Mouse (Mus musculus) cerebellum, postnatal 25 days (tissue): ENCODE data around the gene Phactr3.

Experiments used
- DNase-seq, 2 experiments: peaks; one replicate each; pipeline ENCODE4 v3.0.0; 2021; ENCODE audit warnings: mixed read lengths in 2 of 2

Gene Phactr3

DNA sequence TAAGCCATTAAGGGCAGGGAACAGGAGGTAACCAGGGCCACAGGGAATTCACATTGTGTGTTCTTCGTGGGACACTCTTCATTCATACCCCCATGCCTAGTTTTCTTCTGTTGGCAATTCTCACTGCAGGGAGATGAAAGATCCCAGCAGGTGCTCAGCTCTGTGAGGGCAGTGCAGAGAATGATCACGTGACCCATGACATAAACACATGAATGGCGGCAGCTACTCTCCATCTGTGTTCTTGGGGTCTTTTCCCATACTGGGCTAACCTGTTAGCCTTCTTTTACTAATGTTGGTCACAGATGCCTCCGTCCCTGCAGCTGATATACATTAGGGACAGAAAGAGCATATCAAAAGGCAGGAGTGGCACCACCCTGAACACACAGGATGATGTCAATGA is 16.9 kb downstream of the Phactr3 start:
- DNase-seq: peak in 1 of 2 experiments; percentile 16

DNA sequence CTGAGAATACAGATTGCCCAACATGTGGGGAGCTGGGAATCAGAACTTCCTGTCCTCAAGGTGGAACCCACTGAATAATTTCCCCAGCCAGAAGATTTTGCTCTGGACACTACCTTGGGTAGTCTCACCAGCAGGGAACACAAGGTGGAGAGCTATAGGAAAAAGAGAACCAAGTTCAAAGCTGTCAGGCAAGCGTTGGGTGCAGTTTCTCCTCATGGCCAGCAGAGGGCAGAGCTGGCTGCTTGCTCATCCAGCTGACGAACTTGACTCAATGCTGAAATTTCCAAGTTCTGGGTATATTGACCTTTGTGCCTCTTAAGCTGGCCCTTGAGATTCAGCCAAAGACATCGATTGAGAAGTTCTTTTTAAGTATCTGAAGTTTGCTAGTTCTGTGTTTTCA is 18.7 kb downstream of the Phactr3 start:
- peak; percentile 82 to 83 for DNase-seq

DNA sequence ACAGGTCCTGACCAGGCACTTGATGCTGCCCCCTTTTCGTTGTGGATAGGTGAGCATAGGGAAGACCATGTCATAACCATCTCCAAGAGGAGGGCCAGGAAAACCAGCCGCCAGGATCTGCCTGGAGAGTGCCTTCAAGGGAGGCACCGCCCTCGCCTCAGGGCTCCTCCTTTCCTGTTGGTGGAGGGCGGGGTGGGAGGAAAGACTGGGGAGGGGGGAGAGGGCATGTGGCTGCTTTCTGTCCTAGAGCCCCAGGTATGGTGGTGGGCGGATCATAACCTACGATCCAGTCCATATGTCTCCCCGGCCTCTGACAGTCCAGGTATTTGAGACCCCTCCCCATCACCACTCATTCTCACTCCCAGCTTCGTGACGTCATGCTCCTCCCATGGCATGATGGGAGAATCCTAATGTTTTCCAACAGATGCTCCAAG is 22.7 kb downstream of the Phactr3 start:
- DNase-seq: peak; percentile 65 to 73

DNA sequence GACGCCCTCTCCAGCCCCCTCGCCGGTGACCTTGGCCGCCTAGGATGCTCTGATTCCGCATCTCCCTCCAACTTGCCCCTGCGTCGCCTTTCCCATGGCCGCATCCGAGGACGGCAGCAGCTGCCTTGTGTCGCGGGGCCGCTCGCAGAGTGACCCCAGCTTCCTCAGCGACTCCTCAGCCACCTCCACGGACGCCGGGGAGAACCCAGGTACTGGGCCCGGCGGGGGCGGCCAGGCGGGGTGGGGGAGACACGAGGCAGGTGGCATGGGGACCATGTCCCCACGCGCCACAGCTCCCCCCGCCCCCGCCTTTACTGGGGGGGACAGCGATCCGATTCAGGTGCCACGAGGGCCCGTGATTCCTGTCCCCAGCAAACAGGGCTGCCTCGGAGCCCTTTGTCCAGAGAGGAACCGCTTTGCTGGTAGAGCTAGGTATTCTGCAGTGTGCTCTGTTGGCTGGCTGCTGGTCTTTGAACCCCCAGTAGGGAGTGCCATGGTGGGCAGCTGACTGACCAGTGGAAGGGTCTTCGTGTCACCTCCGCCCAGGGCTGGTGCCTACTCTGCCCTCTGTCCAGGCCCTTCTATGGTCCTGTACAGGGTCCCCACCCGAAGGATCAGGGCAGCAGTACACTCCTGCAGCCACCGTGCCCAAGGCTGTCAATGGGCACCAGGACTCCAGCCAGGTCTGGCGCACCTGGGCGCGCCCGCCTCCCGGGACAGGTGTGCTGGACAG is 23.7 kb downstream of the Phactr3 start:
- DNase-seq: peak; percentile 64 to 66

DNA sequence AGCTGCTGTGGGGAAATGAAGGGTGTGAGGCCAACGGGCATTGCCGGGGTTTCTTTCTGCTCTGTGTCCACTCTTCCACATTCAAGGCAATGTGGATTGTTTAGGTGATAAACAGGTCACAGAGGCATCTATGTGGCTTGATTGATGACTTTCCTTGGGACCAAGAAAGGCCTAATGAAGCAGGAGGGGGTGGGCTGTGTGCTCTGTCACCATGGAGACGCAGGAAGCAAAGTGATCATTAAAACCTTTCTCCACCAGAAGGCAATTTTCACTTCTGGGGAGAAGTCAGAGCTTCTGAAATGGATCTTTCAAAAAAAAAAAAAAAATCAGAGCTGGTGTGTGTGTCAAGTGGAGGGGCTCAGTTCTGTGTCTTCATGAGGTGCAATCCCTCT is 24.2 kb downstream of the Phactr3 start:
- DNase-seq: no peak

DNA sequence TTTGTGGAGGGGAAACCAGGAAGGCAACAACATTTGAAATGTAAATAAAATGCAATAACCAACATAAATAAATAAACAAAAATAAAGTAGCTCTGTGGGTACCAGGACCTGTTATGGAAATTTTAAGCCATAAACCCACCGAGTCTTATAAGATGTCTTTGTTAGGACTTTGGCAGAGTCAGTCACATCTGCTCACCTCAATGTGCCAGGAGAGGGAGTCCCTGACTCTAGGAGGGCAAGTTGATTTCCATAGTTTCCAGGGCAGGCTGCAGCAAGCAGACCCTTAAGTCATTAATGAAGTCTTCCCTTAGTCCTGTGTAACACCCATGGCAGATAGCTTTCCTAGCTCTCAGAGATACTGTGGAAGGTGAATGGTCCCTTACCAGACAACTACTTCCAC is 25.1 kb downstream of the Phactr3 start:
- DNase-seq: no peak

DNA sequence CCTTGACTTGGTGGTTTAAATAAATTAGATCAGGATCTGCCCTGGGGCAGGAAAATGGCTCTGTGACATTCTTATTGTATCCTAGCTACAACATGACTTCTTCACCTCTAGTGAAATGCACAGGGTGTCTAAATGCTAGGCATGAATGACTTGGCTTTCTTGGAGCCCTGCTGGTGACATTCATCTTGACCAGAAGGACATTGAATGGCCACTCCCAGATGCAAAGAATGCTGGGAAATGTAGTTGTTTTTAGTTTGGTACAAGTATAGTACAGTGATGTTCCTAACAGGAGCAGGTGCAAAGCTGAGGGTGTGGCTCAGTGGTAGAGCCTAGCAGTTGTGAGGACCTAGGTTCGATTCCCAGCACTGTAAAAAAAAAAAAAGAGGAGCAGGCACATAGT is 30.5 kb downstream of the Phactr3 start:
- DNase-seq: no peak

DNA sequence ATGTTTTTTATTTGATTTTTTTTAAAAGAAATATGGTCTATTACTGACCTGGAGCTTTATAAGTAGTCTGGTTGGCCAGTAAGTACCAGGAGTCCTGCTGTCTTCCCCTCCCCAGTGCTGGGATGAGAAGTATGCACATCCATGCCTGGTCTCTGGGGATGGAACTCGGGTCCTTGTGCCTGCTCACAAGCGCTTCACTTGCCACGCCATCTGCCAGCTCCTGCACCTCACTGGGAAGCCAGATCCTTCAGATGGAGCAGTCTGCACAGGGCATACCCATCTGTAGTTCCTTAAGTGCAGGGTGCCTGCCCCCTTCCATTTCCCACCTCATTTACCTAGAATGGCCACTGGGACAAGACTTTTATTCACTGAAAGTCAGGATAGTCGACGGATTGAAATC is 31.9 kb downstream of the Phactr3 start:
- DNase-seq: peak in 1 of 2 experiments; percentile 62

DNA sequence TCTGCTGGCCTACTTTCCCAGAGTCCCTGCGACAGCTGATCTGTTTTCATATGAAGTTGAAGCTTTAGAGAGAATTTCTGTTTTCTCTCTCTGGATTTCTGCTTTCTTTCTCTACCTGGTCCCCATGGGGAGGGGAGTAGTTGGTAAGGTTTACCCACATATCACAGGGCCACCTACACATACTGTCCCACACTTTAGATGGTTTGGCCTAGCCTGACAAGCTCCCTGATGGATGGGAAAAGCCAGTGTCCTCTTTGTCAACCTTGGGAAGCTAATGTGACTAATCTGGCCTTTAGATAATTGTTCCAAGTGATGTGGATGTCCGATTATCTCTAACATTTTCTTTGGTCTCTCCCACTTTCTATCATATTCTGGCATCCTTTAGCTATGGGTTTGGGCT is 34.8 kb downstream of the Phactr3 start:
- DNase-seq: no peak

DNA sequence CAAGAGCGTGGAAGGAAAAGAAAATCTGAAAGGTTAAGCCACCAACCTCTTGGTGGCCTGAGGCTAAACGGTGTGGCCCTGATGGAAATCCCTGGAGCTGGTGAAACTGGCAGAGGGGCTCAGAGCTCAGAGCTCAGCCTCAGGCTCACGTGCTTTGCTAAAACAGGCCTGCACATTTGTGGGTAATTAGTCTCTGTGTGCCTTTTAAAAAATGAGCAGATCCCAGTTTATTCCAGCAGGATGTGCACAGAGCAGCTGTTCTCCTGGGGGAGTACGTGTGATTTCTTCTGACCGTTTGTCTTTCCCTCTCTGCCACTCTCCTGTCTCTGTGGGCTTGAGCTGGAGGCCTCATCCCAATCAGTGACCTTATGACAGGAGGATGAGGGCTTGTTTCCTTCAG is 35.4 kb downstream of the Phactr3 start:
- no peak for DNase-seq

DNA sequence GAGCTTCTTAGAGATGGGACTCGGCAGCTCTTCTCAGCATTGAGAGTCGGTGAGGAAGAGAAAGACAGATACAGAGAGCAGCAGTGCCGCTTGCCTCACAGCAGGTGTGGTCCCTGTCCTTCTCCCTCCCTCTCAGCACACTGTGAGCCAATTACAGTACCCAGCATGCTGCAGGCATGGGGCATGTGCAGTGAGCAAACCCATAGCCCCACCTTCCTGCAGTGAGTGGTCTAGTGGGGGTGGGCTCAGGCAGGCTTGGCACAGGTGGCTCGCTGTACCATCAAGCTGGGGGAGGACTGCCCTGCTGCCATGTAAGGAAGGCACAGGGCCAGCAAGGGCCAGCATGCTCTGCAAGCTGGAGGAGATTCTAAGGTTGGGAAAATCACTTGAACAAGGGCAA is 35.8 kb downstream of the Phactr3 start:
- peak; percentile 71 to 75 for DNase-seq

DNA sequence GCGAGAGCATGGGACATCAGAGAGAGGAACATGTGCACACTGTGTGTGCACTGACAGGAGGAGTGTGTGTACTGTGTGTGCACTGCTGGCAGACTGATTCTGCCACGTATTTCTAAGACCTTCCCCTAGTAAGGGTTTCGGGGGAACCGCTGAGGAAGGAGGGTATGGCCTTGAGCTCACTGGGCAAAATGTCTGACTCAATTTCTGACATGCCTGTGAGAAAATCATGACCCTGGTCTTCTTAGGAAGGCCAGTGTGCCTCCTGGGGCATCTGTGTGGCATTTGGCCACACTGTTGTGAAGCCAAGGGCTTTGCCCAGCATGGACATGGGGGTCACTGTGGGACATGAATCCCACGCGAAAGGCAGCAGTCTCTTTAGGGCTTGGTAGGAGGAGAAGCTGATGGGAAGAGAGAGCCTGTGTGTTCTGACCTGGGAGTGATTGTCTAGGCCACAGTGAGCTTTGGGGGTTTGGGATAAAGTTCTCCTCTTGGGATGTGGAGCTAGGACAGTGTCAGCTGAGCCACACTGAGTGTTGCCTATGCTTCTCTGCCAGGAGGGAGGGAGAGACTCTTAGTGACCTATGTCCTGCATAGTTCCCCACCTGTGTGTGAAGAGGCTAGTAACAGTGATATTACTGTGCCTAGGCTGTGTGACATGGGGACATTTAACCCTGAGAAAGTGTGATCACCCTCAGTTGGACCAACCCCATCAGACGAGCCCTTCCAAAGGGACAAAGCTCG is 36.6 kb downstream of the Phactr3 start:
- DNase-seq: no peak

DNA sequence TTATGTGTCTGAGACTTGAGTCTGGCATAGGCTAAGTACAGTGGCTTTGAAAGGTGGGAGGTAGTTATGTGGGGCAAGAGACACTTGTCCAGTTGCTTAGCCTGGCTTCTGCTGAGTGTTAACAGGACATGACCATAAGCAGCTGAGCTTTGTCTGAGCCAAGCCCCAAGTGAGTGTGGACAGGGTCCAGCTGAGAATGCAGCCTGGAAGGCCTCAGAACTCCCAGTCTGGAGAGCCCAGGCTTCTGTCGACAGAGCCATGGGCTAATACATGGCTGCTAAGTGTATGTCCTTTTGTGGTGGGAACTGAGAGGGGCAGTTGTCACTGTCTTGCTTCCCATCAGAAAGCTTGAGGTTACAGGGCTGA is 37.1 kb downstream of the Phactr3 start:
- peak in 1 of 2 experiments; percentile 65 for DNase-seq

DNA sequence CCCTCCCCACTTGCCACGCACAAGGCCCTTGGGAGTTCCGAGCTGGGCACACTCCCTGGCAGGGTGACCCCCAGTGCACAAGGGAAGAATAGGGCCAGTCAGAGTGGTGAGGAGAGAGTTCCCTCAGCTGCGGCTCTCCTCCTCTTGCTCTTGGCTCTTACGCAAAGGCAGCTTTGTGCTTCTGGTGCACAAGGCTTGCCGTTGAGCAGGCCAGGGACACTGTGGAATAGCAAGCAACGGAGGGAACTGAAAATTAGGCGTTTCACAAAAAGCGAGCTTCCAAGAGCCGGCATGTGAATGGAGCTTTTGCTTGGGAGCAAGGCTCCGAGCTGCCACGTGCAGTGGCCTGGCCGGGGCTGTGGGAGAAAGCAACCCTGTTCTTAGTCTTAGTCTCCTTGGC is 40.2 kb downstream of the Phactr3 start:
- DNase-seq: peak in 1 of 2 experiments; percentile 39

DNA sequence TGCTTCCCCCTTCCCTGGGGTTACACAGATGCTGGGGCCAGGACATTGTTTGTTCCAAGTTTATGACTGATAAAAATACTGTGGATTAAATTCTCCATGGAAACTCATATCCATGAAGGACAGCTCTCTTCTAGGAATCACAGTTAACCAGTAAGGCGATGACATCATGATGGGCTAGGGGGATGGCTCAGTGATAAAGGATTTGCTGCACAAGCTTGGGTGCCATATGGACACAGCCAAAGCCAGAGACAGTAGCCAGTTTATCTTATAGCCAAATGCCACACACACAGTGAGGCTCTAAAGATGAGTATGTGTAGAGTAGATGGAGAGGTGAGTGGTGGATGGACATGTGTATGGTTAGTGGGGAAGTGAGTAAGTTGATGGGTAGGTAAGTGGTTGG is 45.2 kb downstream of the Phactr3 start:
- DNase-seq: peak in 1 of 2 experiments; percentile 45

DNA sequence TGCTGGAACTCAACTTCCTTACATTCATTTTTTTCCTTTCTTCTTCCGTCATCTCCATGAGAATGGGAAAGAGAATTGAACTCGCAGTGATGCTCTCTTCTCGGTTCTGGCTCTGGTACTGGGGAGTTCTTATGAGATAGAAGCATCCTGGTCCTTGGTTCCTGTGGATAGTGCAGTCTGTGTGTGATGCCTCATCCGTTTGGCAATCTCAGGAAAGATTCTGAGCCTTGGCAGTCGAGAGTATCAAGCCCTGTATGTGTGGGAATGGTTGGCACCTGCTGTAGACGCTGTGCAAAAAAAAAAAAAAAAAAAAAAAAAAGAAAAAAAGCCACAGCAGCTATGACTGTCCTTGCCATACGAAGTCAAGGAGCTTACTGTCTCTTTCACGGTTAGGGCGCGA is 47.2 kb downstream of the Phactr3 start:
- peak in 1 of 2 experiments; percentile 67 for DNase-seq

DNA sequence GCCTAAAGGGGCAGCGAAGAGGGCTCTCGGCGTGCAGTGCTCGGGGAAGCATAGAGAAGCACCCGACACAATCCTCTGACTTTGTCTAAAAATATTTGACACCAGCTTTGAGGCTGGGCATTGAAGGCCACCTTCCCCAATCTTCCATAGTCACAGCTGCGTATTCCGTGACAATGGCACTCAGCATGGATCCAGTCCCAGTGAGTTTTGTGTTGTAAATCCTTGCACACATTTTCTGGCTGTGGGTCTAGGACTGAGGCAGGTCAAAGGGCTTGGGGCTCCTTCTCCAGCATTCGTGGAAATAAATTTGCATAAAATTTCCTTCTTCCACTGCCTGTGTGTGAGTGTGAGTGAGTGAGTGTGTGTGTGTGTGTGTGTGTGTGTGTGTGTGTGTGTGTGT is 51.2 kb downstream of the Phactr3 start:
- DNase-seq: no peak

DNA sequence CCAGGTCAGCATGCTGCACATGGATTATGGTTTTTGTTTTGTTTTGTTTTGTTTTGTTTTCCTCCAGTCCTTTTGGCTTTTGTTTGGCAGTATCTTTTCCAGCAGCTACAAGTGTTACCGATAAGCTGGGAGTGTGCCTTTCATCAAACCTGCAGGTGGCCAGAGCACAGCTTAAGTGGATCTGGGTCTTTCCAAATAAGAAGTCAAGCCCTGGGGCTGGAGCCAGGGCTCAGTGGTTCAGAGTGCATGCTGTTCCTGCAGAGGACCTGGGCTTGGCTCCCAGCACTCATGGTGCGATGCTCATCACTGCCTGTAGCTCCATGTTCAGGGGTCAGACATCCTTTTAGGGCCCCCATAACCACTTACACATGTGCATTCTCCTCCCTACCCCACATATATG is 55.2 kb downstream of the Phactr3 start:
- DNase-seq: peak in 1 of 2 experiments; percentile 43

DNA sequence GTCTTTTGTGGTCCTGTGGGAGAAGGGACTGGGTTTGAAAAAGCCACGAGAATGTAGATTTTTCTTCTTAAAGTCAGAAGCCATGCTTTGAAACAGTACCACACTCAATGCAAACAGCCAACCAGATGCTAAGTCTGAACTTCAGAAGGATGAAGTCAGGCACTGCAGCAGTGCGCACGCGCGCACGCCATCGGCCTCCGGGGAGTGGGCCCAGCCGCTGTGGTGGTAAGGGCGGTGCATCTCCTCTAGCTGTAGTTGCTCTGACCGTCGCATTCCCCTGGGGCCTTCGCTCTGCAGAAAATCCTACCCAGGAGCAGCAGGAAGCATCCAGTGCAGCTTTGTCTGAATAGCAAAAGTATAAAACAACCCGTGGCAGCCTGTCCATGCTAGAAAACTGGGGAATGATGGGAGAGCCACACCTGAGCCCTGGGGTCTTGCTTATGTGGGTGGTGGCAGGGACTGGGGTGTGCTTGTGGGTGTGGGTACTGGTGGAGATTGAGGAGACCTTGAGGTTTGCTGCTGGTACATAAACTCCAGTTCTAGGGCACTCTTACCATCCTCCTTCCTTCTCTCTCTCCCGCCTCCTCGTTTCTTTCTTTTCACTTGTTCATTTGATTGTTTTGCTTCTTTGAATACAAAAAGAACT is 56.6 kb downstream of the Phactr3 start:
- peak in 1 of 2 experiments; percentile 52 for DNase-seq

DNA sequence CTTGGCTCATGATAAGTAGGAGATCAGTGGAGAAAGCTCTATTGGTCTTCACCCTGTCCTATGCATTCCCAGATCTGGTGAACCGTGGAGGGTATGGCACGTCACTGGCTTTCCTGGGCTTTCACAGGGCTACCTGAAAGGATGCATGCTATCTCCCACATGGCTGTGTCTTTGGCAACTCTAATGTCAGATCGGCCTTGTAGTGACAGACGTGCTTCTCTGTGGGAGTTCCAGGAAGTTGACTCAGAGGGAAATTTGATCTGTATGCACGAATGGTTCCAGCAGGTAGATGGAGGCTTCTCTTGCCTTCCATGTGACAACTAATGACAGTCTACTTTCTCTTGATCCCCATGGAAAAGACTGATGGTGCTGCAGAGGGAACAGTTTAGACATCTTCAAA is 65.5 kb downstream of the Phactr3 start:
- peak; percentile 80 to 81 for DNase-seq

DNA sequence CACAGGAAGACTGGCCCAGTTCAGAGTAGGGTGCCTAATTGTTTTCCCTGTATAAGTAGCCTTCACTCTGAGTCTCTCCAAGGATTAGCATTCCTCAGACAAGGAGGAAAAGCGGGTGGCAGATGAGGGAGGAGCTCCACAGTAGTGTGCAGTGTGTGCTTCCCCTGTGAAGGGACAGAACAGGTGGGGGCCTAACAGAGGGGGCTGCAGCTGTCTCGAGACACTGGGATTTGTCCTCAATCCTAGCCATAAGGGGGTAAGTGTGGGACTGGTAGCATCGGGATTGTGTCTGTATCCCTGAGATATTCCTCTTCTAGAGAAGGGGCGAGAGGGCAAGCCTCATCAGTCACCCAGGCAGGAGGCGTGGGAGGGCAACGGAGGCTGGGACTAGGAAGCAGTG is 66.1 kb downstream of the Phactr3 start:
- peak; percentile 46 to 53 for DNase-seq

DNA sequence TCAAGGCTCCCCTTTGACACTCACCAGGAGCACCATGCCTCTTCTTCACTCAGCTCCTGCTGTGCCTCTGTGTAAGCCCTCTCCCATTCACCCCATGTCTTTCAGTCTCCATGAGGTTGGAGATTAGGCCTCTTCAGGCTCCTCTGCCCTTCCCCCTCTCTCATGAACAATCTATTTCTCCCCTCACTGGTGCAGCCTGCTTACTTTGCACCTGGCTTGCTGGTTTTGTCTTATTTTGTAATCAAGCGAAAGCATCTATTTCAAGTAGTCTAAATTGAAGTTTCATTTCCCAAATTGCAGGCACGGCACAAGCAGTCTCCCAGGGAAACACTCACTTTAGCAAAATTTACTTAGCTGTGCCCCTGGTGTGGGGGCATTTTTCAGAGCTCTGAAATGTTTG is 70.2 kb downstream of the Phactr3 start:
- no peak for DNase-seq

DNA sequence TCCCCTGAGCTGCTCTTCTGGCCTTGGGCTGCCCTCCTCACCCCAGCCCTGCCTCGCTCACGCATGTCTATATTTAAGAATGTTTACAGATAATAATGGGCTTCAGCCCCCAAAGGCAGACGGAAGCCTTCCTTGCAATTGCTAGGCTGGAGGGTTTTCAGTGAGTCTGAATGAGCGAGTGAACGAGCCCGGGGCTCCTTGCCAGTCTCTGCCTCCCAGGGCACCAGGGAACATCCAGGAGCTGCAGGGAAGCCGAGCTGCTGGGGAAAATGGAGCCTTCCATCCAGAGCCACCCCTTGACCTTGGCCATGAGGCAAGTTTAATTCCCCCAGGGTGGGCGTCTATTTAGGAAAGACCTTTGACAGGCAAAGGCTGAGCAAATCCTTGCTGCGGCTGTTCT is 74.1 kb downstream of the Phactr3 start:
- DNase-seq: peak in 1 of 2 experiments; percentile 73

DNA sequence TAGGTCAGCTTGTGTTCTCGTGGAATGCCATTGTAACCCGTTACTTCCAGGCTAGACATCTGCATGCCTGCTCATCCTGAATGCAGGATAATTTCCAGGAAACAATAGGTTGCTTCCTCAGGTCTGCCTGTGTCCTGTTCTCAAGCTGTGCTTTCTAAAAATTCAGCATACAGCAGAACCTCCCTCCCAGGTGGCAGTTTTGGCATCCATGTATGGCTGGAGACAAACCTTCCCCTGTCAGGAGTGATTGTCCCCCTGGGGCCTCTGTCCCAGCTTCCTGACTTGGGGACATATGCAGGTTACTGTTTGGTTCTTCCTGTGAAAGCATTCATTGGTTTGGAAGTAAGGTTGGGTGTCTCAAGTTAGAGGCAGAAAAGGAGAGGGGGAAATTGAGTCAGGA is 74.7 kb downstream of the Phactr3 start:
- peak; percentile 68 to 73 for DNase-seq
